Mouse (Mus musculus) frontal cortex, adult 2 months (tissue): Measurements from ENCODE around the gene Ciart. TPM values are rescaled to one million over a fixed set of nuclear protein-coding genes. Genes with fewer than 3 reads are reported as not detected.
A peak's percentile ranks its signal among the peaks of the same experiment; 100 is the strongest.
"Not testable (repeated sequence)": the region's sequence is repeated elsewhere in the genome, so short reads cannot be mapped to it uniquely, and the experiment has no call there.

Experiments used
- DNase-seq, 2 experiments: peaks; one replicate each; pipeline ENCODE4 v3.0.0; 2022; ENCODE audit warnings: low spot score in 1 of 2; ENCODE audit errors: extremely low spot score in 1 of 2
- polyA plus RNA-seq: library from polyadenylated mRNA; depleted of rRNA; stranded (reverse); fragments of >200 nt; gene quantifications from 2 replicates; pipeline ENCODE4 v1.2.3, GENCODE M21; 2012; rRNA removed

The Ciart gene
- polyA plus RNA-seq, 1 experiment, result 37.2 TPM

GRCm38 (mm10) chr3:95866071-95866470, 16.0 kb downstream of the Ciart start:
- DNase-seq, result no peak

GRCm38 (mm10) chr3:95865571-95865970, 16.5 kb downstream of the Ciart start:
- DNase-seq, result no peak

- peak; percentile 86 to 91 for DNase-seq
Measured at GRCm38 (mm10) chr3:95865050-95865449, 17.0 kb downstream of the Ciart start.

- DNase-seq, result no peak
Measured at GRCm38 (mm10) chr3:95863578-95863977, 18.5 kb downstream of the Ciart start.

- peak; percentile 46 to 90 for DNase-seq
Measured at GRCm38 (mm10) chr3:95861796-95862195, 20.3 kb downstream of the Ciart start.

GRCm38 (mm10) chr3:95861216-95861615, 20.8 kb downstream of the Ciart start:
- DNase-seq, result no peak

- no peak for DNase-seq
Measured at GRCm38 (mm10) chr3:95860323-95860722, 21.7 kb downstream of the Ciart start.

- DNase-seq, result not testable (repeated sequence)
Measured at GRCm38 (mm10) chr3:95858278-95858677, 23.8 kb downstream of the Ciart start.

- DNase-seq, result not testable (repeated sequence)
Measured at GRCm38 (mm10) chr3:95857050-95857449, 25.0 kb downstream of the Ciart start.

- DNase-seq, result no peak
Measured at GRCm38 (mm10) chr3:95856115-95856514, 25.9 kb downstream of the Ciart start.

- peak; percentile 80 to 96 for DNase-seq
Measured at GRCm38 (mm10) chr3:95855502-95856089, 26.5 kb downstream of the Ciart start, which contains the start of gene Prpf3. TSS of gene Prpf3 (minus strand) at chr3:95855885.

- no peak for DNase-seq
Measured at GRCm38 (mm10) chr3:95851317-95851716, 30.7 kb downstream of the Ciart start.

- DNase-seq, result no peak
Measured at GRCm38 (mm10) chr3:95850611-95851010, 31.4 kb downstream of the Ciart start.

GRCm38 (mm10) chr3:95842503-95843214, 39.4 kb downstream of the Ciart start:
- no peak for DNase-seq

- no peak for DNase-seq
Measured at GRCm38 (mm10) chr3:95839250-95839649, 42.8 kb downstream of the Ciart start.

GRCm38 (mm10) chr3:95829053-95829452, 53.0 kb downstream of the Ciart start:
- DNase-seq, result no peak

Other genes with a start within 250 kb of the Ciart start
- 43.3 and 47.0 TPM in 2 replicates for gene Mcl1, start 223.5 kb downstream of the Ciart start, polyA plus RNA-seq
- gene Adamtsl4, start 194.3 kb downstream of the Ciart start, polyA plus RNA-seq, result 3.5 and 4.1 TPM in 2 replicates
- gene Ecm1, start 142.7 kb downstream of the Ciart start, polyA plus RNA-seq, result 19.9 and 23.0 TPM in 2 replicates
- gene Tars2, start 122.0 kb downstream of the Ciart start, polyA plus RNA-seq, result 37.5 and 38.4 TPM in 2 replicates
- gene Rprd2, start 63.4 kb downstream of the Ciart start, polyA plus RNA-seq, result 24.6 and 28.5 TPM in 2 replicates
- gene Prpf3, start 26.4 kb downstream of the Ciart start, polyA plus RNA-seq, result 35.9 and 36.2 TPM in 2 replicates
- gene Mrps21, start 10.7 kb downstream of the Ciart start, polyA plus RNA-seq, result 235 and 288 TPM in 2 replicates
- 15.0 and 16.2 TPM in 2 replicates for gene BC028528, start 9.8 kb upstream of the Ciart start, polyA plus RNA-seq
- 70.6 and 75.5 TPM in 2 replicates for gene Aph1a, start 11.7 kb upstream of the Ciart start, polyA plus RNA-seq
- 12.8 and 14.6 TPM in 2 replicates for gene Car14, start 22.4 kb upstream of the Ciart start, polyA plus RNA-seq
- 117 and 123 TPM in 2 replicates for gene Anp32e, start 47.0 kb upstream of the Ciart start, polyA plus RNA-seq
- 131 and 156 TPM in 2 replicates for gene Plekho1, start 113.8 kb upstream of the Ciart start, polyA plus RNA-seq
- gene Vps45, start 176.2 kb upstream of the Ciart start, polyA plus RNA-seq, result 32.7 and 33.0 TPM in 2 replicates
- 16.2 and 17.6 TPM in 2 replicates for gene Otud7b, start 222.3 kb upstream of the Ciart start, polyA plus RNA-seq